Mouse (Mus musculus) lung, embryonic 14.5 days (tissue): ENCODE measurements around the gene Hsd17b13. TPM values are rescaled to one million over a fixed set of nuclear protein-coding genes. Genes with fewer than 3 reads are reported as not detected.

ENCODE experiments used
- ATAC-seq: fragments of 200-750 bp; cut with Nextera tagmentation; 2 replicates; pipeline ENCODE4 v1.8.0; 2017; ENCODE audit warnings: mild to moderate bottlenecking, moderate TSS enrichment, moderate library complexity; ENCODE audit not compliant: insufficient read depth
- DNase-seq: peaks from one replicate; pipeline ENCODE4 v3.0.0-alpha.2; 2015
- H3K27ac ChIP-seq: fragments of 300-500 bp; sonication (generic); 2 replicates; pipeline ENCODE4 v1.5.1; 2014; ENCODE audit warnings: low read depth, mild to moderate bottlenecking, moderate library complexity
- H3K27me3 ChIP-seq: fragments of 300-500 bp; sonication (generic); 2 replicates; pipeline ENCODE4 v1.6.1; 2014; ENCODE audit warnings: low read length, control low read depth; ENCODE audit not compliant: insufficient read depth
- H3K36me3 ChIP-seq: fragments of 300-500 bp; sonication (generic); 2 replicates; pipeline ENCODE4 v1.6.1; 2014; ENCODE audit warnings: control low read depth; ENCODE audit not compliant: insufficient read depth
- H3K4me1 ChIP-seq: fragments of 300-500 bp; sonication (generic); 2 replicates; pipeline ENCODE4 v1.6.1; 2014; ENCODE audit warnings: antibody characterized with exemption, control low read depth; ENCODE audit not compliant: insufficient read depth
- H3K4me2 ChIP-seq: fragments of 300-500 bp; sonication (generic); 2 replicates; pipeline ENCODE4 v1.6.1; 2014; ENCODE audit warnings: mild to moderate bottlenecking
- H3K4me3 ChIP-seq: fragments of 300-500 bp; sonication (generic); 2 replicates; pipeline ENCODE4 v1.5.1; 2014; ENCODE audit warnings: low read depth, low read length
- H3K9ac ChIP-seq: fragments of 300-500 bp; sonication (generic); 2 replicates; pipeline ENCODE4 v1.6.1; 2014
- H3K9me3 ChIP-seq: fragments of 300-500 bp; sonication (generic); 2 replicates; pipeline ENCODE4 v1.6.1; 2016; ENCODE audit warnings: low read depth, low read length, control low read depth
- CTCF ChIP-seq: IDR thresholded peaks from 2 replicates; pipeline ENCODE4 v1.5.1; 2016; ENCODE audit warnings: antibody characterized with exemption, low read depth
- WGBS: fragments of 180-500 bp; shearing (Covaris S2); extraction: QIAGEN DNeasy Blood & Tissue Kit; methylation state at CpG from one replicate; pipeline ENCODE4 v1.1.7; 2014; 5-methylcytosine and 5-hydroxymethylcytosine counted together
- polyA plus RNA-seq: library from polyadenylated mRNA; unstranded; fragments of >200 nt; fragmentation: Nextera tagmentation; extraction: Ambion mirVana; gene quantifications from 2 replicates; pipeline ENCODE4 v1.2.1, GENCODE M21; 2014

The Hsd17b13 gene
- polyA plus RNA-seq, 1 experiment from 2014 or later: 0.61 TPM

- H3K27ac ChIP-seq: no peak overlapping the region
- peaks cover 3% of the 10 kb centered on the region for H3K4me1 ChIP-seq
- H3K9me3 ChIP-seq: no peaks in the 10 kb centered on the region
- no peak overlapping the region for H3K9ac ChIP-seq
- H3K36me3 ChIP-seq: no peaks in the 10 kb centered on the region
- peak; percentile 84 for DNase-seq
- no peak overlapping the region for H3K4me2 ChIP-seq
- ATAC-seq: peak; percentile 64
- H3K27me3 ChIP-seq: no peaks in the 10 kb centered on the region
- no peak overlapping the region for H3K4me3 ChIP-seq
- 49% methylated on average over 6 of the region's 6 CpGs for WGBS
- no peak for TF ChIP-seq CTCF
Measured at GRCm38 (mm10) chr5:103906173-103906572, 71.0 kb downstream of the Hsd17b13 start.

Other genes with a start within 250 kb of the Hsd17b13 start
- 9.4 and 11.1 TPM in 2 replicates for gene Klhl8, start 66.2 kb downstream of the Hsd17b13 start, polyA plus RNA-seq
- gene Hsd17b11, start 44.5 kb upstream of the Hsd17b13 start, polyA plus RNA-seq: 4.2 and 4.4 TPM in 2 replicates
- 62.0 and 66.6 TPM in 2 replicates for gene Nudt9, start 68.9 kb upstream of the Hsd17b13 start, polyA plus RNA-seq
- not detected in 2 replicates for gene Gm17660, start 100.2 kb upstream of the Hsd17b13 start, polyA plus RNA-seq
- gene Sparcl1, start 136.3 kb upstream of the Hsd17b13 start, polyA plus RNA-seq: 296 and 307 TPM in 2 replicates
- gene Dspp, start 193.3 kb upstream of the Hsd17b13 start, polyA plus RNA-seq: not detected in 2 replicates
- gene Dmp1, start 225.2 kb upstream of the Hsd17b13 start, polyA plus RNA-seq: 0.47 and 0.86 TPM in 2 replicates